Mouse (Mus musculus): ENCODE measurements around the gene Hhip. TPM values are rescaled to one million over a fixed set of nuclear protein-coding genes. Genes with fewer than 3 reads are reported as not detected.

Hhip gene
- not detected for total RNA-seq (2023)

DNA sequence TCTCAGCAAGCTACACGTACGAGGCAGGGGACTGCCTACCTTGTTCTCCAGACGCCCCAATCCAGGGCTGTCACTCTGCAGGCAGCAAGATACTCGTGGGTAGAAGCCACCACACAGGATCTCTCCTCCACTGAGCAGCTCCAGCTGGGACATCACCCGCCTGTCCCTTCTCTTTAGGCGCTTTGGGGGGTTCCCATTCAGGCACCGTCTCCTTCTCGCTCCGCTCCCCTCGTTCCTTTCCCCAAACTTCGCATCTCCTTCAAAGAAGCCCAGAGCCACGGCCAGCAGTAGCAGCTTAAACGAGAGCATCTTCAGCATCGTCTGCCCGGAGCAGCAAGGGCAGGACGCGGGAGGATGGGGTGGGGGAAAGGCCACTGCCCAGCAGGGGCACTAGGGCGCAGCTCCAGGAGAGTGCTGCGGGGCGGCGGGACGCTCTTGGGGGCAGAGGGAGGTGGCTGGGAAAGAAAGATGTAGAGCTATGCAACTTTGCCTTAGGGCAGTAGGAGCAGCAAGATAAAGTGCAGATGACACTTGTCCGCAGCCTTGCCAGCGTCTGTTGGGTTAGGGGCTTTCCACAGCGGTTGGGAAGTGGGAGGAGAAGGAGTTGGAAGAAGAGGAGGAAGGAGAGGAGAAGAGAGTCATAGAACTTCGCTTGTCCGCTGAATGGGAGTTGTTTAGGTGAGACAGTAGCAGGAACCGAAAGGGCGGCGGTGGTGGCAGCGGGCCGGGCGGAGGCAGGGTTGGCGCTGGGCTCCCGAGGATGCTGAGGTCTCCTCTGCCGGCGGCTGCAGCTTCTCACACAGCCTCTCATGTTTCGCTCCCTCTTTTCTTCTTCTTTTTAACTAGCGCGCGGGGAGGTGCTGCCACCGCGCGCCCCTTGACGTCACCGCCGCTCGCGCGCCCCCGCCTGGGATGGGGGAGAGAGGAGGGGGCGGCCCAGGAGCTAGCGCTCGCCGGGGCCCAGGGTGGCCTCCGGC, at the start of gene Hhip:
Gene Hhip, minus strand, starts transcription at position 809 of the 977 bp plus-strand sequence.

